Mouse (Mus musculus) thymus, postnatal 0 days (tissue): ENCODE results near the gene Fdx1. TPM values are rescaled to one million over a fixed set of nuclear protein-coding genes. Genes with fewer than 3 reads are reported as not detected.

Experiments
- DNase-seq: peaks from one replicate; pipeline ENCODE4 v3.0.0-alpha.2; 2015; ENCODE audit warnings: low spot score
- polyA plus RNA-seq: library from polyadenylated mRNA; unstranded; fragments of >200 nt; fragmentation: Nextera tagmentation; extraction: Ambion mirVana; gene quantifications from 2 replicates; pipeline ENCODE4 v1.2.1, GENCODE M21; 2015

Gene Fdx1
- polyA plus RNA-seq, 1 experiment from 2014 or later = 95.5 TPM

GRCm38 (mm10) chr9:51908255-51908654 is 55.1 kb downstream of the Fdx1 start:
- DNase-seq = no peak

GRCm38 (mm10) chr9:51906938-51907337 is 56.4 kb downstream of the Fdx1 start:
- DNase-seq = no peak

Other genes with a start within 250 kb of the Fdx1 start
- 1.5 and 1.7 TPM in 2 replicates for gene Arhgap20, start 198.2 kb downstream of the Fdx1 start, polyA plus RNA-seq
- 114 and 125 TPM in 2 replicates for gene Rdx, start 83.6 kb upstream of the Fdx1 start, polyA plus RNA-seq
- 1.6 TPM in 2 replicates for gene Zc3h12c, start 205.0 kb upstream of the Fdx1 start, polyA plus RNA-seq